Mouse (Mus musculus) stomach, postnatal 0 days (tissue): ENCODE results near the gene Ugt1a2.

ENCODE experiments used
- CTCF ChIP-seq: IDR thresholded peaks from 2 replicates; pipeline ENCODE4 v1.5.1; 2016; ENCODE audit warnings: antibody characterized with exemption, low read depth, mild to moderate bottlenecking, moderate library complexity
- EP300 ChIP-seq: optimal IDR thresholded peaks from 2 replicates; pipeline ENCODE3; 2016; ENCODE audit warnings: antibody characterized with exemption

GRCm38 (mm10) chr1:88261706-88262105 is 61.3 kb downstream of the Ugt1a2 start:
- TF ChIP-seq CTCF (no peak), EP300 (no peak)
